Mouse (Mus musculus): ENCODE results near the gene Doc2a. TPM values are rescaled to one million over a fixed set of nuclear protein-coding genes. Genes with fewer than 3 reads are reported as not detected.
A peak's percentile ranks its signal among the peaks of the same experiment; 100 is the strongest.
"Not testable (repeated sequence)": the region's sequence is repeated elsewhere in the genome, so short reads cannot be mapped to it uniquely, and the experiment has no call there.

Doc2a gene
- total RNA-seq, 4 experiments from 2014 or later: 45.6 to 57.5 (median 53.5) TPM

- no peak for DNase-seq (ENCODE audit: low spot score in 2 of 2)
These were observed 20.8 kb downstream of the Doc2a start for GRCm38 (mm10) chr7:126868003-126868402.

- no peak for DNase-seq (ENCODE audit: low spot score in 2 of 2)
These were observed 22.7 kb downstream of the Doc2a start for GRCm38 (mm10) chr7:126869780-126870519.

DNA sequence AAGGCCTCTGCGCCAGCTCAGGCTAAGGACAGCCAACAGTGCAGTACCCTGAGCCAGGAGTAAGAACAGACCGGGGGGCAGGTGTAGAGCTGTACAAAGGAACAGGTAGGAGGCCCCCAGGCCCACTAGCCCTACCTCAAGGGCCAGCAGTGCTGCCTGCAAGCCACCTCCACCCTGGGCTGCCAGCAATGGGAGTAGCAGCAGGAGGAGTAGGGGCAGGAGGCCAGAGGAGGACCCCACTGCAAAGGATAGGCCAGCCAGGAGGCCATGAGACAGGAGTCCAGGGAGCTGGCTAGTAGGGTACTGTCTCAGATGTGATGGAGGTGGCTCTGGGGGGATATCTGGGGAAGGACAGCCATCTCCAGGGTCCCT is 23.3 kb downstream of the Doc2a start:
- DNase-seq (ENCODE audit: low spot score in 2 of 2): no peak

- no peak for DNase-seq (ENCODE audit: low spot score in 2 of 2)
These were observed 30.0 kb downstream of the Doc2a start for GRCm38 (mm10) chr7:126877239-126877638.

GRCm38 (mm10) chr7:126881040-126881439 is 33.8 kb downstream of the Doc2a start:
- DNase-seq (ENCODE audit: low spot score in 2 of 2): no peak

DNA sequence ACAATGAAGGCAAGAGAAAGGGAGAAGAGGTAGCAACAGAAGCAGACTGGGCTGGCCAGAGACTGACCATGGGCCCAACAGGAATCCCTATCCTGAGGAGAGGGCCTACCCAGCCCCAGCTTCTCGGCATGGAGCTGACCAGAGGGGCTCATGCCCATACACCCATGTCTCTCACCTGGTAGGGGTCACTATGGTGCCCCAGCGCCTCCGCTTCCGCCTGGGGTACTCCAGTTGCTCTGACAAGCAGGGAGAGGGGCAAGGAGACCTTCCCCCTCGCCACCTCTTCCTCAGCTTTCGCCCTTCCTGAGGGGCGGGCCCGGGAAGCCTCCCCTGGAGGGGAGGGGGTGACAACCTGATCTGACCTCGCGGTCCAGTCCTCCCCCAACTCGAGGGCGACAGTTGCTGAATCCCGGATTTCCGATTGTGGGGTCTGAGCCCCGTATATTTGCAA is 36.5 kb downstream of the Doc2a start:
- no peak for DNase-seq (ENCODE audit: low spot score in 2 of 2)

GRCm38 (mm10) chr7:126884286-126885164 is 37.3 kb downstream of the Doc2a start, which contains the start of gene Taok2:
Taok2 (minus strand) TSS chr7:126884703.
- DNase-seq (ENCODE audit: low spot score in 2 of 2): peak; percentile 94 to 99

- no peak for DNase-seq (ENCODE audit: low spot score in 2 of 2)
These were observed 40.1 kb downstream of the Doc2a start for GRCm38 (mm10) chr7:126887281-126887680.

GRCm38 (mm10) chr7:126888852-126889251 is 41.6 kb downstream of the Doc2a start:
- DNase-seq (ENCODE audit: low spot score in 2 of 2): no peak

- DNase-seq (ENCODE audit: low spot score in 2 of 2): no peak
These were observed 49.7 kb downstream of the Doc2a start for GRCm38 (mm10) chr7:126896912-126897311.

DNA sequence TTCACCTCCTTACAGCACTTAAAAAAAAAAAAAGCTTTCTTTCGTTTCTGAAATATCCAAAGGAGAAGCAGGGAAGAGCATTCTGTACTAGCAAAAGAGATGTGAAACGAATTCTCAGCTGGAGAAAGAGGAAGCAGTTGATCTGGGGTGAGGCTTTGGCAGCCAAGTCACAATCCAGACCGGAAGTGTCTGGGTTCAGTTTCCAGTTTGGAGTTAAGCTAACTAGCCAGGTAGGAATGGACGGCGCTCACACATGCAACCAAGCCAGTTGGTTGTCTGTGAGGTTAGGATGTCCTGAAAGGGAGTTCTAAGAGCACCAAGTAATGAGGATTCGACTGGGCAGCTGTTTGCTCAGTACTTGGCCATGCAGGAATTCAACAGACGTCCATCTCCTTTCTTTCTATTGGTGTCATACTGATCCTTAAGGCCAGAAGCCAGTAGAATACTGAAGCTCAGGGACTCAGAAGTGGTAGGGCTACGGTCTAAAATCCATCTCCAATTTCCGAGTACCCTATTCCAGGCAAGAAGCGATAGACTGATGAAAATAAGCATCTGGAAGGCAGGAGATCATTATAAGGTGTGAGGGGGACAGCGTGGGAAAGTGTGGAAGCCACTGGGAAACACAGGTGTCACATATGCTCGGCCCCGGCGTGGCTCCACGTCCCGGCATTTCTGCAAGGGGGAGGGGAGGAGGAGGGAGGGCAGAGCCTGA is 50.3 kb downstream of the Doc2a start:
- DNase-seq (ENCODE audit: low spot score in 2 of 2): no peak

GRCm38 (mm10) chr7:126898102-126898990 is 51.1 kb downstream of the Doc2a start:
- peak; percentile 89 to 91 for DNase-seq (ENCODE audit: low spot score in 2 of 2)

GRCm38 (mm10) chr7:126899781-126900180 is 52.6 kb downstream of the Doc2a start:
- not testable (repeated sequence) for DNase-seq (ENCODE audit: low spot score in 2 of 2)

Other genes starting within 250 kb of the Doc2a start
- gene Nupr1, start 216.6 kb upstream of the Doc2a start, total RNA-seq (2022): 10 to 100 TPM; 15.3 to 22.6 (median 17.7) TPM
- 10 to 100 TPM; 28.4 to 39.0 (median 33.6) TPM for gene Sgf29, start 198.1 kb upstream of the Doc2a start, total RNA-seq (2022)
- 1 to 10 TPM; 6.3 to 9.0 (median 7.9) TPM for gene Sult1a1, start 171.0 kb upstream of the Doc2a start, total RNA-seq (2022)
- 10 to 100 TPM; 82.1 to 97.0 (median 90.2) TPM for gene Bola2, start 152.0 kb upstream of the Doc2a start, total RNA-seq (2022)
- 10 to 100 TPM; 17.1 to 23.0 (median 19.6) TPM for gene Slx1b, start 151.6 kb upstream of the Doc2a start, total RNA-seq (2022)
- gene Coro1a, start 139.6 kb upstream of the Doc2a start, total RNA-seq (2022): 100 to 1,000 TPM; 132 to 162 (median 149) TPM
- gene Mapk3, start 87.8 kb upstream of the Doc2a start, total RNA-seq (2022): 100 to 1,000 TPM; 183 to 207 (median 190) TPM
- 1 to 10 TPM; 1.4 to 3.3 (median 2.3) TPM for gene Gdpd3, start 81.1 kb upstream of the Doc2a start, total RNA-seq (2022)
- gene Ypel3, start 70.5 kb upstream of the Doc2a start, total RNA-seq (2022): 100 to 1,000 TPM; 256 to 289 (median 278) TPM
- gene Tbx6, start 65.9 kb upstream of the Doc2a start, total RNA-seq (2022): under 1 TPM; 0.63 to 1.00 (median 0.84) TPM
- 10 to 100 TPM; 48.2 to 56.0 (median 51.2) TPM for gene Ppp4c, start 54.9 kb upstream of the Doc2a start, total RNA-seq (2022)
- gene Fam57b, start 49.7 kb upstream of the Doc2a start, total RNA-seq (2022): 10 to 100 TPM; 58.1 to 63.4 (median 59.6) TPM
- 1 to 10 TPM in 1 of 4 experiments, not detected in 3; 2.3 TPM for gene 4930451I11Rik, start 15.8 kb upstream of the Doc2a start, total RNA-seq (2022)
- 10 to 100 TPM; 32.6 to 47.7 (median 40.7) TPM for gene Hirip3, start 14.6 kb downstream of the Doc2a start, total RNA-seq (2022)
- 10 to 100 TPM; 48.0 to 61.8 (median 51.8) TPM for gene Ino80e, start 15.0 kb downstream of the Doc2a start, total RNA-seq (2022)
- gene Taok2, start 37.3 kb downstream of the Doc2a start, total RNA-seq (2022): 100 to 1,000 TPM; 146 to 153 (median 152) TPM
- gene Tmem219, start 75.5 kb downstream of the Doc2a start, total RNA-seq (2022): 10 to 100 TPM; 20.8 to 25.4 (median 22.8) TPM
- gene Kctd13, start 81.5 kb downstream of the Doc2a start, total RNA-seq (2022): 100 to 1,000 TPM; 153 to 158 (median 156) TPM
- 10 to 100 TPM; 44.4 to 53.4 (median 50.5) TPM for gene Asphd1, start 102.2 kb downstream of the Doc2a start, total RNA-seq (2022)
- gene Sez6l2, start 103.1 kb downstream of the Doc2a start, total RNA-seq (2022): 100 to 1,000 TPM; 419 to 434 (median 424) TPM
- 100 to 1,000 TPM; 175 to 183 (median 179) TPM for gene Cdipt, start 128.5 kb downstream of the Doc2a start, total RNA-seq (2022)
- under 1 TPM in 1 of 4 experiments, not detected in 3; 0.61 TPM for gene Cdiptos, start 128.7 kb downstream of the Doc2a start, total RNA-seq (2022)
- gene Mvp, start 167.2 kb downstream of the Doc2a start, total RNA-seq (2022): 10 to 100 TPM; 10.9 to 12.6 (median 12.0) TPM
- 1 to 10 TPM in 1 of 4 experiments, not detected in 3; 2.5 TPM for gene Pagr1b, start 169.1 kb downstream of the Doc2a start, total RNA-seq (2022)
- 10 to 100 TPM; 13.2 to 34.8 (median 28.4) TPM for gene Pagr1a, start 169.9 kb downstream of the Doc2a start, total RNA-seq (2022)
- gene Gm42742, start 173.7 kb downstream of the Doc2a start, total RNA-seq (2022): 10 to 100 TPM; 35.5 to 49.5 (median 45.3) TPM
- 100 to 1,000 TPM; 191 to 225 (median 213) TPM for gene Prrt2, start 173.8 kb downstream of the Doc2a start, total RNA-seq (2022)
- 100 to 1,000 TPM; 167 to 197 (median 191) TPM for gene Maz, start 179.6 kb downstream of the Doc2a start, total RNA-seq (2022)
- 1 to 10 TPM; 2.3 to 7.1 (median 5.3) TPM for gene Kif22, start 195.1 kb downstream of the Doc2a start, total RNA-seq (2022)
- gene Zg16, start 239.9 kb downstream of the Doc2a start, total RNA-seq (2022): not detected
- 1 to 10 TPM in 3 of 4 experiments, under 1 TPM in 1; 0.97 to 2.6 (median 1.7) TPM for gene AI467606, start 243.9 kb downstream of the Doc2a start, total RNA-seq (2022)